Mouse (Mus musculus) frontal cortex, adult 2 months (tissue): ENCODE data around the gene Dnajc16. TPM values are rescaled to one million over a fixed set of nuclear protein-coding genes. Genes with fewer than 3 reads are reported as not detected.

Source experiments
- DNase-seq, 2 experiments: peaks; one replicate each; pipeline ENCODE4 v3.0.0; 2022; ENCODE audit warnings: low spot score in 1 of 2; ENCODE audit errors: extremely low spot score in 1 of 2
- polyA plus RNA-seq: library from polyadenylated mRNA; depleted of rRNA; stranded (reverse); fragments of >200 nt; gene quantifications from 2 replicates; pipeline ENCODE4 v1.2.3, GENCODE M21; 2012; rRNA removed

Gene Dnajc16
- 29.9 and 30.8 TPM in 2 replicates for polyA plus RNA-seq

DNA sequence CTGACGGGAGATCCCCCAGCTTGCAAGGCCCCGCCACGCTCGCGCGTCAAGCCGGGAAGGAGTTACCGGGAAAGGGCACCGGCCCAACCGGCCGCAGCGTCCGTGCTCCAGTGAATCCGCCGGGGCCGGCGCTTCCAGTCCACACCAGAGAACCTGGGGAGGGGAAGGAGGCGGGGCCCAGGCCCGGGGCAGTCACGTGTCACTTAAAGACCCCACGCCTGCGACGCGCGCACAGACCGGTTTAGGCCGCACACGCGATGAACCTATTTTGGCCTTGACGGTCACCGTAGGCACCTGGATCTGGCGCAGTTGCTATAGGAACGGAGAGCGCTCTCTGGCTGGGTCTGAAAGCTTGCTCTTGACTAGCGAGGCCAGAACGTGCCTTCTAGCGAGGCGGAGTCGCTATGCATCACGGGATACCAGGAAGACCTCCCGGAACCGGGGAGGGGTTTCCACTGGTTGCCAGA, at the start of gene Dnajc16:
Gene Dnajc16, minus strand, starts transcription at position 408 of the 467 bp plus-strand sequence.
- DNase-seq = peak; percentile 98 to 99

DNA sequence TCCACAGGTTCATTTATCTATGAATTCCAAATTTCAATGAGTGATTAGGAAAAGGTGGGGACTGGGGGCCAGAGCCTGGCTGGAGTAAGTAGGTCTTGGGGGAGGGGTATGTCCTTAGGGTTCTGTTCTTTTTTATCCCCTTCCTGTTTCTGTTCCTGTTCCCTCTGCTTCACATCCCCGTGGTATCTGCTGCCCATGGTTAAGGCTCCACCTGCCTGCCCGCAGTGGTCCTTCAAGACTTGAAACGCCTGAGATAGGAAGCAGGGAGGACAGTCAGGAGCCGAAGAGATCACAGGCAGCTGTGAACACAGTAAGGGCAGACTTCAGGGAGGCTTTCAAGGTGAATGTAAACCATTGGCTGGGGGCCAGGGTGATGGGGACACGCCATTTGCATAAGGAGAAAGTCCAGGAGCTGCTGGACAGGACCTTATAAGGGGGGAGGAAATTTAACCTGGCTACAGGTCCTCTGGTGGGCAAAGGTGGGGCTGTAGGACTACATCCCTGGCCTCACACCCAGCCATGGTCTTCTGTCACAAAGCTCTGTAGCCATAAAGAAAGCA, 43.9 kb upstream of the Dnajc16 start:
- DNase-seq = no peak

DNA sequence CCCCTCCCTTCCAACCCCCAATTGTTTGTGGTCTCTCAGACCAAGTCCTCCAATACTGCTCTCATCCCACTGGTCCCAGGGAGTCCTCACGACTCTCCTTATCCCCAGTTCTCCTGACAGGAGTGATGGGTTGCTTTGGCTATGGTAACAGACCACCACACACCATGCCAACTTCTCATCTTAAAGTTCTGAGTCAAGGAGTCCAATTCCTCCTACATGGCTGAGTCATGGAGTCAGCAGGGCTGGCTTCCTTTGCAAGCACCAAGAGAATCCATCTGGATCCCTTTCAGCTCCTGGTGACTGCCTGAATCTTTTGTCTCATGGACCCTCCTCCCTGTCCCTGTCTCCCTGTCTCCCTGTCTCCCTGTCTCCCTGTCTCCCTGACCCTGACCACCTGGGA, 43.2 kb upstream of the Dnajc16 start:
- DNase-seq = peak; percentile 44 to 68

DNA sequence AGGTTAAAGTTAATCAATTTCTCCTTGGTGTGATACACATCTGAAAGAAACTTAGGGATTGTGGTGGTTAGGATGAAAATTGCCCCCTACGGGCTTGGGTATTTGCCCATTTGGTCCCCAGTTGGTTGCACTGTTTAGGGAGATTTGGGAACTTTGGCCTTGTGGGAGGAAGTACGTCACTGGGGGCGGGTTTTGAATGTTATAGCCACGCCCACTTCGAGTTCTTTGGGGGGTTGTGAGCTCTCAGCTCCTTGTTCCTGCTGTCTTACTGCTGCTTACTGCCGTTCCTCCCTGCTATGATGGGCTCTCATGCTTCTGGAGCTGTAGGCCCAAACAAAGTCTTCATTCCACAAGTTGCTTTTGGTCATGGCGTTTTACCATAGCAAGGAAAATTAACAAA, 40.6 kb upstream of the Dnajc16 start:
- DNase-seq = no peak

DNA sequence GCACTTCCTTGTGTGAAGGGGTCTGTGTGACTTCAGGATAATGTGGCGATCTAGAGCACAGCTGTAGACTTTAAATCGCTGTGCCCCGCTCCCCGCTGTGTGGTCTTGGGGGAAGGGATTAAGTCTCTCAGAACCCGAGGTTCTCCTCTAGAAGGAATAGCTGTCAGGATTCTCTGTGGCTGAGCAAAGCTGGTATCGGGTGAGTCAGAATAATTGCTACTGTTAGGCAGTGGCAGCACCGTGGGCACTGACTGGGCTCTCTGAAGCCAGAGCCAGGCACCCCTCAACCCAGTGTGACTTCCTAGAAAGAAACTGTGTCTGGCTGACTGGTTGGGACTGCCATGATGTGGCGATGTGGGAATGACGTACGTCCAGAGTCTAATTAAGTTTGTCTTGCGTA, 39.6 kb upstream of the Dnajc16 start:
- DNase-seq = no peak

DNA sequence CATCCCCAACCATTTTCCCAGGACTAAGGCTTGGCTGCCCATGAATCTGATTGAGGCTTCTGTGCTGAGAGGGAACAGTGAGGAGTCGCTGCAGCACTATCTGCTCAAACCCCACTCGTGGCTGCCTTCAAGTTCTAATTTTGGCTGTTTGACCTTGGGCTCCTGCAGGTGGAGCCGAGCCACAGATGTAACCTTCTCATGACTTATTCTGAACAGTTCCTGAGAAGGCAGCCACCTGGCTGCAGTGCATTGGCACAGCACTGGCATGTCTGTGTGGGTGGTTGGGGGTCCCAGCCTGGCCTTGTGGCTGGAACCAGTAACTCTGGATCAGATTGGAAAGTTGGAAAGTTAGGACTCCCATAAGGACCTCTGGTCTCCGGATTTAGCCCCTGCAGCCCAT, 37.4 kb upstream of the Dnajc16 start:
- no peak for DNase-seq

DNA sequence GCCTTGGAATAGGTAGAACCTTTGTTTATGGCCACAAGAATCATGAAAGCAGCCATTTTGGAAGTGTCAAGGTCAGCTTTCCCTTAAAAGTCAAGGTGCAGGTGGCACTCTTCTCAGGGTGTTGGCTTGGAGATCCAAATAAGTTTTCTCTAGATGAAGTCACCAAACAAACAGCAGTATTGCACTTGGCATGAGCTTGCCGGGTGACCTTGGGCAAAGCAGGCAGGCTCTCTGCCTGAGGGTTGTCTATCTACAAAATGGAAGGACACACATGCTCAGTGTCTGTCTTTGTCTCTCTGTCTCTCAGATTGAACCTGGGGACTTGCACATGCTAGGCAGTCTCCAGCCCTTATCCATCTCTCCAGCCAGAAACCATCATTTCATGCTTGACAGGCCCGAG, 36.7 kb upstream of the Dnajc16 start:
- DNase-seq = no peak

DNA sequence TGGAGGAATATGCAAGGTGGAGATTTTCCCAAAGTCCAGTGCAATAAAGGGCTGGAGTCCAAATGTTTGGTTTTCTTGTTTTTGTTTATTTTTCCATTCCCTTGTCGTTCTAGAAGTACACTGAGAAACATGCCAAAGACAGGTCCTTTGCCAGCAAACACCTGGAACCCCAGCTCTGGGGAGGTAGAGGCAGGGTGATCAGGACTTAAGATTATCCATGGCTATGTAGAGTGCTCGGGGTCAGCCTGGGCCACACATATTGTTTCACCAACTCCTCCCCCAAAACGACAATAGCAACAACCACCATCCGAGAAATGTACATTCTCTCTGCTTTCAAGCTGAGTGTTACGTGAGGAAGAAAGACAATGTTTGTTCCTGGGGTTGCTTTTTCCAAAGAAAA, 35.3 kb upstream of the Dnajc16 start, which contains the start of gene Cela2a:
Gene Cela2a, minus strand, starts transcription at position 101 of the 400 bp plus-strand sequence.
- DNase-seq = no peak

DNA sequence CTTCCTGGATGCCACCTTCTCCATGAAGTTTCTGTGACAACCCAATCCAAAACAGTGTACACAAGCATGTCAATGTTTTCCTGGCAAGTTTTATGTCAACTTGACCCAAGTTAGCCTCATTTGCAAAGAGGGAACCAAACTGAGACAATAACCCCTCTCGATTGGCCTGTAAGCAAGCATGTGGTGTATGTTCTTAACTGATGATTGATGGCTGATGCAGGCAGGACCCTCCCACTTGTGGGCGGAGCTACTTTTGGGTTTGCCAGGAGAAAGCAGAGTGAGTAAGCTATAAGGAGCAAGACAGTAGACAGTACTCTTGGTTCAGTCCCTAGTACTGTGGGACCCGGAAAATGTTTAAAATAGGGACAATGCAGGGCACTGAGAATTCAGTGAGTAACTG, 32.2 kb upstream of the Dnajc16 start:
- no peak for DNase-seq

DNA sequence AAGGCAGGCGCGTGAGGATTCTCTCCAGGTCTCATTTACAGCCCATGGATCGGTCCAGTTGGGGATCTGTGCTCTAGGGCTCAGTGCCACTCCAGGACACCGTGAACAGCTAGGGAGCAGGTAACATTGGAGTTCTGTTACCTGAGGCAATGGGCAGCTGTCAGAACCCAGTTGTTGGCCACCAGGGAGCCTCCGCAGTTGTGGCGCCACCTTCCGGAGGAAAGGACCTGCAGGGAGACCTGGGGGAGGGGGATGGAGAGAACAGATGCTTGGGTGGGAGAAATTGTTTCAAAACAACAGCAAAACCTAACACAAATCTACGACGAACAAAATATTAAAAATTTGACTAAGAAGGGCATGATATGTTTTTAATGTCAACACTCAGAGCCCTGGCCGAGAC, 31.4 kb upstream of the Dnajc16 start:
- no peak for DNase-seq

DNA sequence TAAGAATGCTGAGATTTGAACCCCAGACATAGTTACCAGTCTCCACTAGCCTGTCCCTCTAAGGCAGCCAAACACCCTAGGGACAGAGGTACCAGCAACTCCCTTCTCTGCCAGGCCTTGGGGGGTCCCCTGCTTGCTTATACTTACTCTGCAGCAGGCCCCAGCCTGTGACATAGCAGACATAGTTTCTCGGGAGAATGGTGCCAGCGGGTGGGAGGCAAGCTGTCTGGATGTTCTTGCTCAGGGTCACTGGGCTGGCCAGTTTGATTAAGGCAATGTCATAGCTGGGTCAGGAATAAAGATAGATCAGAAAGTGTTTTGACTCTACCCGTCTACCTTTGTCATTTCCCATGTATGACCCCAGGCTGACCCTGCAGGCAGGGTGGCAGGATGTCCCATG, 30.4 kb upstream of the Dnajc16 start:
- DNase-seq = no peak

DNA sequence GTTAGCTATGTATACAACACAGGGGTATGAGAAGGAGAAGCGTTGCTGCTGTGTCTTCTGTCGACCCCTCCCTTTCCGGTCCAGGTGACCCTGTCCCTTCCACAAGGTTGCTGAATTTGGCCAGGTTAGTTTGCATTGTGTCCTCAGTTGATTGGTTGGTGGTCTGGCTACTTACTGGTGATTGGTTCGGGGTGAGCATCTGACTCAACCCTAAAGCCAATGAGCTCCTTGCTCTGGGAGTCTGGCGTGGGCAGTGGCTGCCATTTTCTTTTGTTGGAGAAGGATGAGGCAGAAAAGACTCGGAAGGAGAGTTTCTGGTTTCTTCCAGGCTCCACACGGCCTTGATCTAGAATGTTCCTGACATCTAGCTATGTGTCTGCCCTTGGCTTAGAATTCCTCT, 28.6 kb upstream of the Dnajc16 start:
- no peak for DNase-seq

DNA sequence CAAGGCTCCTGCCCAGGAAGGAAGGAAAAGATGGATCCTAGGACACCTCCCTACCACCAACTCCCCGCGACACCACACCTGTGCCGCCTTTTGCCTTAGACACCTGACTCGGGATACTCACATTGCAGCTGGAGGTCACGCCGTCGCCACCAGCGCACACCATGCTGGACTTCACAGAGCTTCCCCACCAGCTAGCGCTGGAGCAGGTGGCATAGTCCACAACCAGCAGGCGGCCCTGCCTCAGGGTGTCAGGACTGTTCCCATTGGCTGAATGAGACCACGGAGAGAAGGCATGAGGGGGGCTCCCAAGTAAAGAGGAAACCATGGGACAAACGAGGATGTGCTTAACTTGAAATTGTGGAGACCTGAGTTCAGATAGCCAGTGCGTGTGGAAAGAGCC, 28.1 kb upstream of the Dnajc16 start:
- no peak for DNase-seq

DNA sequence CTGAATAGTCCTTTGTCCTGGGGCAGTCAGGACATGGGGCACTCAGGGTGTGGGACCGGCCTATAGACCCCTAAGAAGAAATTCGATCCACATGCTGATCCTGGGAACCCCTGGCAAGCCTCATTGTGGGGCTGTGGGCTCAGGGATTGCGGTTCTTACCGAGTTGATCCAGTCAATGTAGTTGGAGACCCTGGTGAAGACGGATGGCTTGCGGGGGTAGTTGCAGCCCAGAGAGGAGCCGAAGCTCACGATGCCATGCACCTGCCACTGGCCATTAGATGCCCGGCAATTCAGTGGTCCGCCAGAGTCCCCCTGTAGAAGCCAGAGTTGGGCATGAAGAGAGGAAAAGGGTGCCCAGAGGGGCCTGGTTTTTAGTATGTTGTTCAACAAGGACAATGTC, 27.0 kb upstream of the Dnajc16 start:
- no peak for DNase-seq

DNA sequence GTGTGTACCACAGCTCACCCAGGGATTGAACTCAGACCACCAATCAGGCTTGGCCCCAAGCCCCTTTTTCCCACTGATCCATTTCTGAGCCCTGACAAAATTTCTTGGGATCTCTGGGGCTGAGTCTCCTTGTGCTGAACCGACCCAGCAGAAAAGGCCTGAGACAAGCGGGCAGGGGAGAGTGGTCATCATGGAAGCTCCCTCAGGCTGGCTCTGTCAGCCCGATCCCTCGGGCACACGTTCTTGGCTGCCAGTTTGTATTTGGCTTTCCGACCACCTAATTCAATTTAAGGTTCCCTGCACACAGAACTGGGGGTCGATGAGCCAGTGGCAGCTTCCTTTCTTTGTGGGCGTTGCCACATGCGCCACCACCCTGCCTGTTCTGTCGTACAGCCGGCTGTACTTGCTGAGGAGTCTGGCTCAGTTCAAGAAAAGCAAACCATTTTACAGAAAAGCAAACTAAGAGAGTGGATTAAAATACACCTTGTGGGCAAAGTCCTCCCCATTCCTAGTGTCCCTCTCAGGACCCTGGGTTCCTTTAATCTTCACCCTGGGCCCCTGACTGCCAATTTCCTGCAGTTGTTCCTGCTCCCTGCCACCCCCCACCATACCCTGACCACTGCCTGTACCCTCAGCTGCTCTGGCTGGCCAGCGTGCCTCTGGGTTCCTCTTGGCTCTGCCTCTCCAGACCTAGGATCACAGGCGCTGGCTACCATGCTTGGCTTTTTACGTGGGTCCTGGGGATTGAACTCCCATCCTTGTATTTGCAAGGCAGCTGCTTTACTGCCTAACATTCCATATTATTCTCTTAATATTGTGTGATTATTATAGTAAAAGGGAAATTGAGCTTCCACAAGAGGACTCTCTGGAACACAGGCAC, 26.3 kb upstream of the Dnajc16 start:
- no peak for DNase-seq

DNA sequence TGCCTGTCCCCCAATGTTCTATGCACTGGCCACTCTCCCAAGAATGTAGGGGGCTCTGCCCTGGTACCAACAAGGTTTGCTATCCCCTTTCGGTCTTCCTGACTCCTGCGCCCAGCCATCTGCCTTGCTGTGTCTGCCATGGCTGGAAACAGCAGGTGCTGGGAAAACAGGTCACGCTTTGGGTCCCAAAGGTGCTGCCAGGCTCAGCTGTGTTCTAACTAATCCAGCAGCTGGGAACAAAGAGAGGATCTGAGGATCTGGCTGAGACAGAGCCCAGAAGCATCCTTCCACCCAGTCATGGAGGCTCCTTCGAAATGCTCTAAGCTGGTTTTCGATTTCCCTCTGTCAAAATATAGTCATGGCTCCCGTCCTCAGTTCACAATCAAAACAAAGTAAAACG, 25.5 kb upstream of the Dnajc16 start:
- no peak for DNase-seq

DNA sequence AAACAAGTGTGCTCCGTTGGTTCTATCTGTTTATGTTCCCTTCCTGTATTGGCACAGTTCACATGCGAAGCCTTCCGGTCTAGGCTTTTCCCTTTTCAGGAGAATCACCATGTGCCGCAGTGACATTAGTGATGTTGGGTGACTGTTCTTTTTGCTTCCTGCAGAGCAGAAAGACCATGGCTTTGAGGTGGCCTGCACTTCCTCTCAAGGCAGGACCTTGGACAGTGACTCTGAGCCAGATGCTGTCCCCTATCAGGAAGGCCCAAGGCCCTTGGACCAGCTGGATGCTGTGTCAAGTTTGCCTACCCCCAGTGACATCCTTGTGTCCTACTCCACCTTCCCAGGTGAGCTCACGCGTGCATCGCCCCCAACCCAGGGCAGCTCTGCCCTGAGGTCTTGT, 20.6 kb upstream of the Dnajc16 start:
- no peak for DNase-seq

DNA sequence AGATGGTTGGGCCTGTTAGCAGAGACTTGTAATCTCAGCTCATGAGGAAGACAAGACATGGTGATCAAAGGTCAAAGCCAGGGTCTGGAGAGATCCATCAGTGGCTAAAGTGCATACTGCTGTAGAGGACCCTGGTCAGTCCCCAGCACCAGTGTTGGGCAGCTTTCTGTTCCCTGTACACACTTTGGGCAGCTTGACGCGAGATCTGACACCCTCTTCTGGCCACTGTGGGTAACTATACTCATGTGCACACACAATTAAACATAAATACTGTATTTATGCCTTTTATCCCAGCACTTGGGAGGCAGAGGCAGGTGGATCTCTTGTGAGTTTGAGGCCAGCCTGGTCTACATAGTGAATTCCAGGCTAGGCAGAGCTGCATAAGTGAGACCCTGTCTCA, 20.2 kb upstream of the Dnajc16 start:
- DNase-seq = no peak

DNA sequence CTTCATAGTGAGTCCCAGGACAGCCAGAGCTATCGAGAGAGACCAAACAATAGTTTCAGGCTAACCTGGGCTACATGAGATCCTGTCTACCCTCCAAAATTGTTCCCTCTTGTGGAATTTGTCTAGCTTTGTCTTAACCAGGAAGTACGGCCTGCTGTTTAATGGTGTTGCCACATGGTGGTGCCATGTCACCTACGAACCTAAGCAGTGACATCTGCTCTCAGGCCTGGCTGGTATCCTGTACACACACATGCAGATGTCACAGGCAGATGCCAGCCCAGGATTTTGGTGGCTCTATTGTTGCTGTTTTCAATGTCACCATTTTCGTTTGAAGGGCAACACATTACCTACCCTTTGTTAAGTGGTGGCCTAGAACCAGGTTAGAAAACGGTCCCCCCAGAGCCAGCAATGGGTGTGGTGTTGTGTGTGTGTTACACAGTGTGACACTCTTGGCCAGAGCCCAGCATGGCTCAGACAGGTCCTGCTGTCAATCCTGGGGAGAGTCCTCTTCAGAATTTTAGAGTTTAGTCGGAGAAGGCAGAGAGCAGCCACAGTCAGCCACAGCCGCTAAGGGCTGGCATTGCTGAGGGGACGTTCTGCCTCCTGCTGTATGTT, 19.2 kb upstream of the Dnajc16 start:
- peak in 1 of 2 experiments; percentile 58 for DNase-seq

DNA sequence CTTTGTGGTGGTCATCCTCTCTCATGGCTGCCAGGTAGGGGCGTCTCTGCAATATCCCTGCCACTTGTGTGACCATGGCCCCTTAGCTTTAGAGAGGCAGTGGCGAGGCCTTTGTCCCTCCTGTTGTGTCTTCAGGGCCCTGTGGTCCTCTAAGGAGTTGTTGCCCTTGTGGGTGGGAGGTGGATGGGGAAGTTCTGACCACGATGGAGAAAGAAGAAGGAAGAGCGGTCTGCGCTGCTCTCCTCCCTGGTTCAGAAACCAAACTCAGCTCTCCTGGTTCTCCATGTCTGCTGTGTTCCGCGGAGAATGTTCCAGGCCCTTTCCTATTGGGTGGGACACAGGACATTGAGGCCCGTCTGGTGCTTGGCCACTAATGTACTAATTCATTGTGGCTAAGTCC, 15.2 kb upstream of the Dnajc16 start:
- DNase-seq = no peak

DNA sequence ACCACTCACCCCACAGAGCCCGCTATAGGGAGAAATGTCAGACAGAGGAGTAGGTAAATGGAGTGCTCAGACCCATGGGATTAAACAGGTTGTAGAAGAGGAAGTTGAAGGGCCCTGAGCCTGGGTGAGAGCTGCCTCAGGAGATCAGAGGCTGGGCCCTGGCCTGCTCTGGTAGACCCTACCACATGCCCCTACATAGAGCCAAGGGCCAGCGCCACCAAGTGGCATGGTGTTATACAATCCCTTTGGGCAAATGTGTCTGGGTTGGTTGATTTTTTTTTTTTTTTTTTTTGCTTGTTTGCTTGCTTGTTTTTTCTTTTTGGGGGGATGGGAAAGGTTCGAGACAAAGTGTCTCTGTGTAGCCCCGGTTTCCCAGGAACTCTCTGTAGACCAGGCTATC, 13.4 kb upstream of the Dnajc16 start:
- DNase-seq = no peak

DNA sequence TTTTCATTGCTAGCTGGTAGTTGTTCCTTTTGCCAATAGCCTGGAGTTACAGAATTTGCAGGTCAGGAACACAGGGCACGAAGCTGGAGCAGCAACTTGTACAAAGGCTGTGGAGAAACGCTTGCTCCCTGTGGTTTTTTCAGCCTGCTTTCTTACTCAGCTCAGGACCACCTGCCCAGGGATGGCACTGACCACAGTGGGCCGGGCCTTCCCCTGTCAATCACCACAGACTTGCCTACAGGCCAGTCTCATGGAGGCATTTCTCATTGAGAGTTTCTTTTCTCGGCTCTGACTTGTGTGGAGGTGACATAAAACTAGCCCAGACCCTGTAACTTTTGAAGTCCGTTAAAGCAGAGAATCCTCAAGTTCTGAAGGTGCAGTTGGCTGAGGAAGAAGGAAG, 6.8 kb upstream of the Dnajc16 start:
- DNase-seq = no peak
